Mouse (Mus musculus) brain, embryonic 14.5 days (tissue): ENCODE results near the gene Egf.

Experiments
- CTCF ChIP-seq: fragments of 200-500 bp; IDR thresholded peaks from 2 replicates; pipeline ENCODE4 v1.5.1; 2012; ENCODE audit warnings: inconsistent platforms, mild to moderate bottlenecking, moderate library complexity, borderline replicate concordance; ENCODE audit not compliant: insufficient read depth, insufficient read length; ENCODE audit errors: extremely low read depth
- POLR2A ChIP-seq: fragments of 200-500 bp; IDR thresholded peaks from 2 replicates; pipeline ENCODE4 v1.6.1; 2012; ENCODE audit warnings: mild to moderate bottlenecking, inconsistent platforms, borderline replicate concordance; ENCODE audit not compliant: poor library complexity, insufficient read depth, insufficient read length, severe bottlenecking; ENCODE audit errors: extremely low read depth

- TF ChIP-seq CTCF (no peak), POLR2A (no peak)
Observed at GRCm38 (mm10) chr3:129771210-129771609, 16.1 kb upstream of the Egf start.
